Mouse (Mus musculus) liver, adult 2 months (tissue): ENCODE data around the gene Eapp.

ENCODE experiments used
- CTCF ChIP-seq: fragments of 200-500 bp; IDR thresholded peaks from 2 replicates; pipeline ENCODE4 v1.5.1; 2011; ENCODE audit warnings: low read depth, low read length, control low read depth
- POLR2A ChIP-seq: fragments of 200-500 bp; IDR thresholded peaks from 2 replicates; pipeline ENCODE4 v1.6.1; 2011; ENCODE audit warnings: low read length, control low read depth; ENCODE audit not compliant: insufficient read depth; ENCODE audit errors: extremely low read depth

DNA sequence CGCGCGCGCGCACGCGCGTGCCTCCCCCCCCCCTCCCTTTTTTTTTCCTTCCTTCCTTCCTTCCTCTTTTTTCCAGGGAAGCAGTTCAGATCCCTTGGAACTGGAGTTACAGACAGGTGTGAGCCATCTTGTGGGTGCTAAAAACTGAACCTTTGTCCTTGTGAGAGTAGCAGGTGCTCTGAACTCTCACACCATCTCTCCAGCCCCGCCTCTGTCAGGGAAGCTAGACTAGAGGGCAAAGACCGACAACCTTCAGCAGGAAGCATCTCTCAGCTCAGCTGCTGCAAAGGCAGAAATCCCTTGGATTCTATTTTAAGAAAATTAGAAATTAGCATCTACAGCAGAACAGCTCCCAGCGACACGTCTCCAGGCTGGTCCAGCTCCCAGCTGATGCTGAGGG lies 43.4 kb downstream of the Eapp start:
- no peak for TF ChIP-seq POLR2A
- no peak for TF ChIP-seq CTCF
